Mouse (Mus musculus) stomach, postnatal 0 days (tissue): ENCODE data around the gene Sgta.

Experiments
- CTCF ChIP-seq: IDR thresholded peaks from 2 replicates; pipeline ENCODE4 v1.5.1; 2016; ENCODE audit warnings: antibody characterized with exemption, low read depth, mild to moderate bottlenecking, moderate library complexity
- EP300 ChIP-seq: optimal IDR thresholded peaks from 2 replicates; pipeline ENCODE3; 2016; ENCODE audit warnings: antibody characterized with exemption

DNA sequence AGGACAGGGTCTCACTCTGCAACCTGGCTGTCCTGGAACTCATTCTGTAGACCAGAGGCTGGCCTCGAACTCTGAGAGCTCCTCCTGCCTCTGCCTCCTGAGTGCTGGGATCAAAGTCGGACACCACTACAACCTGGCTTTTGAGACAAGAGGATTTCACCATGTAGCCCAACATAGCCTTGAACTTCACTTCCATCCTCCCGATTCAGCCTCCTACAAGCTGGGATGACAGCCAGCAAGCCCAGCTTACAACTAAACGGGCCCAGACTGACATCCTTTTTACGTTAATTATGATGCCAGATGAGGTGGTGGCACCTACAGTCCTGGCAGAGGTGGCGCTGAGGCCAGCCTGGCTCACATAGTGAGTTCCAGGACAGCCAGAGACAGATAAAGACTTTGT lies 1.1 kb downstream of the Sgta start:
- TF ChIP-seq CTCF (no peak), EP300 (no peak)
